Mouse (Mus musculus) MEL (cell line): ENCODE results near the gene Fastk. TPM values are rescaled to one million over a fixed set of nuclear protein-coding genes. Genes with fewer than 3 reads are reported as not detected.

Experiments used
- DNase-seq: peaks from one replicate; pipeline ENCODE4 v3.0.0; 2011; ENCODE audit warnings: low read depth, low spot score
- H3K27ac ChIP-seq: 2 replicates; pipeline ENCODE4 v1.5.1; 2012; ENCODE audit warnings: low read depth, mild to moderate bottlenecking, control low read depth, low read length, moderate library complexity; ENCODE audit not compliant: control insufficient read depth
- H3K27me3 ChIP-seq, 2 experiments: fragments of 150-350 bp in 1 of 2; sonication (generic) in 1 of 2; 2 replicates each; pipeline ENCODE4 v1.6.1; 2012; ENCODE audit warnings: low read length in 2 of 2, mild to moderate bottlenecking in 2 of 2, improper control_type of control experiment in 1 of 2, moderate library complexity in 1 of 2; ENCODE audit not compliant: insufficient read depth in 2 of 2, control insufficient read depth in 1 of 2
- H3K36me3 ChIP-seq, 2 experiments: 2 replicates each; pipeline ENCODE4 v1.6.1; 2012 to 2014; ENCODE audit warnings: low read length in 2 of 2, improper control_type of control experiment in 1 of 2, inconsistent platforms in 1 of 2, mild to moderate bottlenecking in 1 of 2; ENCODE audit not compliant: insufficient read depth in 2 of 2, control insufficient read depth in 1 of 2
- H3K4me1 ChIP-seq, 2 experiments: fragments of 150-350 bp in 1 of 2; sonication (generic) in 1 of 2; 2 replicates each; pipeline ENCODE4 v1.6.1; 2012; ENCODE audit warnings: low read length in 2 of 2, improper control_type of control experiment in 1 of 2, mild to moderate bottlenecking in 1 of 2; ENCODE audit not compliant: insufficient read depth in 2 of 2, control insufficient read depth in 1 of 2
- H3K4me3 ChIP-seq, 2 experiments: fragments of 150-350 bp in 1 of 2; sonication (generic) in 1 of 2; 2 replicates each; pipeline ENCODE4 v1.5.1; 2012; ENCODE audit warnings: low read depth in 2 of 2, low read length in 2 of 2, mild to moderate bottlenecking in 2 of 2, moderate library complexity in 2 of 2, control low read depth in 1 of 2, improper control_type of control experiment in 1 of 2; ENCODE audit not compliant: control insufficient read depth in 1 of 2, insufficient read depth in 1 of 2
- H3K79me2 ChIP-seq: 2 replicates; pipeline ENCODE4 v1.6.1; 2012; ENCODE audit warnings: mild to moderate bottlenecking, low read length, moderate library complexity; ENCODE audit not compliant: control insufficient read depth, poor library complexity, insufficient read depth
- H3K9ac ChIP-seq: 2 replicates; pipeline ENCODE4 v1.6.1; 2012; ENCODE audit warnings: low read depth, mild to moderate bottlenecking, control low read depth, low read length, moderate library complexity; ENCODE audit not compliant: control insufficient read depth, poor library complexity, severe bottlenecking
- H3K9me3 ChIP-seq: fragments of 150-350 bp; sonication (generic); replicated peaks from 2 replicates; pipeline ENCODE4 v1.6.1; 2012; ENCODE audit warnings: mild to moderate bottlenecking, low read length, improper control_type of control experiment, moderate library complexity; ENCODE audit not compliant: insufficient read depth
- BHLHE40 ChIP-seq: IDR thresholded peaks from 2 replicates; pipeline ENCODE4 v1.6.1; 2012; ENCODE audit warnings: low read depth, mild to moderate bottlenecking, inconsistent platforms, low read length, improper control_type of control experiment, borderline replicate concordance
- CHD1 ChIP-seq: IDR thresholded peaks from 2 replicates; pipeline ENCODE4 v1.6.1; 2012; ENCODE audit warnings: low read depth, mild to moderate bottlenecking, inconsistent platforms, low read length, improper control_type of control experiment
- CTCF ChIP-seq, 3 experiments: IDR thresholded peaks in 2 of 3; conservative IDR thresholded peaks in 1 of 3; 2 replicates each; pipeline ENCODE4 v1.5.1; 2011 to 2012; ENCODE audit warnings: low read length in 3 of 3, low read depth in 2 of 3, mild to moderate bottlenecking in 2 of 3, improper control_type of control experiment in 1 of 3, inconsistent platforms in 1 of 3, mixed read lengths in 1 of 3, moderate library complexity in 1 of 3; ENCODE audit not compliant: control insufficient read depth in 1 of 3, insufficient read depth in 1 of 3, poor library complexity in 1 of 3, severe bottlenecking in 1 of 3
- E2F4 ChIP-seq: IDR thresholded peaks from 2 replicates; pipeline ENCODE4 v1.6.1; 2011; ENCODE audit warnings: low read depth, low read length, improper control_type of control experiment, borderline replicate concordance
- ELF1 ChIP-seq: IDR thresholded peaks from 2 replicates; pipeline ENCODE4 v1.6.1; 2014; ENCODE audit warnings: low read depth, mild to moderate bottlenecking, inconsistent platforms, low read length, improper control_type of control experiment, moderate library complexity
- EP300 ChIP-seq, 2 experiments: IDR thresholded peaks; 2 replicates each; pipeline ENCODE4 v1.6.1; 2011; ENCODE audit warnings: improper control_type of control experiment in 2 of 2, low read length in 2 of 2, low read depth in 1 of 2, mild to moderate bottlenecking in 1 of 2
- GABPA ChIP-seq: IDR thresholded peaks from 2 replicates; pipeline ENCODE4 v1.6.1; 2012; ENCODE audit warnings: low read depth, mild to moderate bottlenecking, inconsistent platforms, low read length, improper control_type of control experiment, moderate library complexity
- KAT2A ChIP-seq: conservative IDR thresholded peaks from 2 replicates; pipeline ENCODE4 v1.6.1; 2012; ENCODE audit warnings: low read depth, low read length, improper control_type of control experiment, inconsistent platforms
- MAX ChIP-seq: IDR thresholded peaks from 2 replicates; pipeline ENCODE4 v1.6.1; 2011; ENCODE audit warnings: low read length, improper control_type of control experiment
- MEF2A ChIP-seq: IDR thresholded peaks from 2 replicates; pipeline ENCODE4 v1.6.1; 2014; ENCODE audit warnings: low read depth, mild to moderate bottlenecking, inconsistent platforms, low read length, improper control_type of control experiment; ENCODE audit not compliant: poor library complexity, insufficient replicate concordance, severe bottlenecking; ENCODE audit errors: extremely low read depth
- MYC ChIP-seq: IDR thresholded peaks from 2 replicates; pipeline ENCODE4 v1.6.1; 2011; ENCODE audit warnings: low read depth, mild to moderate bottlenecking, low read length, improper control_type of control experiment, moderate library complexity
- NELFE ChIP-seq: IDR thresholded peaks from 2 replicates; pipeline ENCODE4 v1.6.1; 2011; ENCODE audit warnings: low read depth, low read length, improper control_type of control experiment
- NRF1 ChIP-seq: IDR thresholded peaks from 2 replicates; pipeline ENCODE4 v1.6.1; 2014; ENCODE audit warnings: low read depth, mild to moderate bottlenecking, inconsistent platforms, low read length, improper control_type of control experiment, moderate library complexity; ENCODE audit not compliant: poor library complexity, insufficient read depth, severe bottlenecking
- POLR2A ChIP-seq, 2 experiments: IDR thresholded peaks; 2 replicates each; pipeline ENCODE4 v1.6.1; 2011 to 2012; ENCODE audit warnings: low read length in 2 of 2, mild to moderate bottlenecking in 2 of 2, control low read depth in 1 of 2, improper control_type of control experiment in 1 of 2, low read depth in 1 of 2, moderate library complexity in 1 of 2; ENCODE audit not compliant: control insufficient read depth in 1 of 2, insufficient read depth in 1 of 2, poor library complexity in 1 of 2
- POLR2AphosphoS5 ChIP-seq: IDR thresholded peaks from 2 replicates; pipeline ENCODE4 v1.6.1; 2012; ENCODE audit warnings: low read depth, borderline replicate concordance, mild to moderate bottlenecking, inconsistent platforms, low read length, moderate library complexity, mixed read lengths
- RAD21 ChIP-seq: IDR thresholded peaks from 2 replicates; pipeline ENCODE4 v1.6.1; 2011; ENCODE audit warnings: mild to moderate bottlenecking, low read depth, low read length, improper control_type of control experiment
- RCOR1 ChIP-seq: IDR thresholded peaks from 2 replicates; pipeline ENCODE4 v1.6.1; 2012; ENCODE audit warnings: low read depth, mild to moderate bottlenecking, inconsistent platforms, low read length, improper control_type of control experiment
- SIN3A ChIP-seq: IDR thresholded peaks from 2 replicates; pipeline ENCODE4 v1.6.1; 2012; ENCODE audit warnings: low read length, improper control_type of control experiment, inconsistent platforms
- SMC3 ChIP-seq: IDR thresholded peaks from 2 replicates; pipeline ENCODE4 v1.6.1; 2011; ENCODE audit warnings: low read depth, low read length, improper control_type of control experiment
- TBP ChIP-seq: IDR thresholded peaks from 2 replicates; pipeline ENCODE4 v1.8.0; 2011; ENCODE audit warnings: low read depth, low read length, improper control_type of control experiment
- TCF12 ChIP-seq: IDR thresholded peaks from 2 replicates; pipeline ENCODE4 v1.6.1; 2014; ENCODE audit warnings: low read depth, mild to moderate bottlenecking, inconsistent platforms, low read length, improper control_type of control experiment, moderate library complexity
- USF1 ChIP-seq: IDR thresholded peaks from 2 replicates; pipeline ENCODE4 v1.6.1; 2014; ENCODE audit warnings: low read depth, mild to moderate bottlenecking, inconsistent platforms, low read length, improper control_type of control experiment, moderate library complexity
- USF2 ChIP-seq, 2 experiments: IDR thresholded peaks; 2 replicates each; pipeline ENCODE4 v1.6.1; 2011 to 2012; ENCODE audit warnings: improper control_type of control experiment in 2 of 2, low read length in 2 of 2, borderline replicate concordance in 1 of 2, inconsistent platforms in 1 of 2, low read depth in 1 of 2, mild to moderate bottlenecking in 1 of 2; ENCODE audit not compliant: insufficient read depth in 1 of 2
- ZKSCAN1 ChIP-seq: IDR thresholded peaks from 2 replicates; pipeline ENCODE4 v1.6.1; 2012; ENCODE audit warnings: low read depth, mild to moderate bottlenecking, inconsistent platforms, low read length, improper control_type of control experiment, moderate library complexity
- polyA plus RNA-seq, 2 experiments: library from polyadenylated mRNA; stranded (reverse) in 1 of 2; unstranded in 1 of 2; fragments of >175 nt in 1 of 2; fragments of >200 nt in 1 of 2; gene quantifications; 2 replicates each; pipeline versions ENCODE4 v1.2.1 to v1.2.4; 2012; ENCODE audit warnings: low replicate concordance in 2 of 2, low read depth in 1 of 2; ENCODE audit not compliant: insufficient read length in 2 of 2, insufficient read depth in 1 of 2, missing spikeins in 1 of 2
- total RNA-seq: library from RNA; depleted of rRNA; stranded (reverse); fragments of 300-350 nt; gene quantifications from 2 replicates; pipeline ENCODE4 v1.2.3, GENCODE M21; 2012

Fastk gene
- total and polyA plus RNA-seq, 3 experiments, result 111 to 273 (median 228) TPM

GRCm38 (mm10) chr5:24475476-24476241, 30.6 kb upstream of the Fastk start:
- Histone ChIP-seq H3K79me2 (peaks cover 19% of the 10 kb centered on the region), H3K9ac (no peak overlapping the region), H3K9me3 (no peaks in the 10 kb centered on the region), H3K4me3 (no peak overlapping the region), H3K36me3 (peaks cover 0 to 8% of the 10 kb centered on the region in 2 experiments; a peak in 3 of 4 replicates), H3K27me3 (no peaks in the 10 kb centered on the region), H3K4me1 (0 out of 4 replicates have a peak, but pooled peaks cover 0 to 2% of the 10 kb centered on the region in 2 experiments), H3K27ac (no peak overlapping the region)
- TF ChIP-seq USF1 (no peak), SMC3 (no peak), MAX (no peak), TBP (no peak), RCOR1 (no peak), POLR2A (IDR thresholded peaks at IDR 0.05; ENCODE audit: control insufficient read depth in 1 of 2, insufficient read depth in 1 of 2, low read depth in 1 of 2, low read length in 2 of 2, poor library complexity in 1 of 2) (no peak), KAT2A (no peak), POLR2AphosphoS5 (no peak), TCF12 (no peak), ZKSCAN1 (no peak)
- no peak for DNase-seq

GRCm38 (mm10) chr5:24474723-24475261, 29.7 kb upstream of the Fastk start:
- H3K36me3 ChIP-seq, result peaks cover 0 to 8% of the 10 kb centered on the region in 2 experiments; a peak in 3 of 4 replicates
- no peak for DNase-seq
- no peaks in the 10 kb centered on the region for H3K9me3 ChIP-seq
- no peak overlapping the region for H3K4me3 ChIP-seq
- no peak overlapping the region for H3K27ac ChIP-seq
- H3K9ac ChIP-seq, result no peak overlapping the region
- peaks cover 19% of the 10 kb centered on the region for H3K79me2 ChIP-seq
- TF ChIP-seq MAX (no peak), BHLHE40 (no peak), EP300 (IDR thresholded peaks at IDR 0.05; ENCODE audit: low read depth in 1 of 2, low read length in 2 of 2) (no peak), RAD21 (no peak), GABPA (no peak), CHD1 (no peak), SIN3A (no peak), SMC3 (no peak), CTCF (IDR thresholded peaks at IDR 0.05 in 2 of 3, conservative IDR thresholded peaks at IDR 0.05 in 1 of 3; ENCODE audit: control insufficient read depth in 1 of 3, insufficient read depth in 1 of 3, low read depth in 2 of 3, low read length in 3 of 3, poor library complexity in 1 of 3, severe bottlenecking in 1 of 3) (no peak), POLR2A (IDR thresholded peaks at IDR 0.05; ENCODE audit: control insufficient read depth in 1 of 2, insufficient read depth in 1 of 2, low read depth in 1 of 2, low read length in 2 of 2, poor library complexity in 1 of 2) (no peak), ZKSCAN1 (no peak), ELF1 (no peak), USF2 (IDR thresholded peaks at IDR 0.05; ENCODE audit: borderline replicate concordance in 1 of 2, insufficient read depth in 1 of 2, low read depth in 1 of 2, low read length in 2 of 2) (no peak), E2F4 (no peak), NELFE (no peak), MYC (no peak), NRF1 (no peak), MEF2A (no peak)
- no peaks in the 10 kb centered on the region for H3K27me3 ChIP-seq
- H3K4me1 ChIP-seq, result 0 out of 4 replicates have a peak, but pooled peaks cover 0 to 2% of the 10 kb centered on the region in 2 experiments
